Mouse (Mus musculus) myocyte (in vitro differentiated cells): ENCODE measurements around the gene Ctu2.

Experiments
- CEBPB ChIP-seq: IDR thresholded peaks from 2 replicates; pipeline ENCODE4 v1.6.1; 2011; ENCODE audit warnings: mild to moderate bottlenecking, moderate library complexity; ENCODE audit not compliant: poor library complexity, insufficient read depth, severe bottlenecking
- MAX ChIP-seq: IDR thresholded peaks from one replicate; pipeline ENCODE4 v1.6.1; 2011; ENCODE audit warnings: low read depth, mild to moderate bottlenecking, control low read depth
- MYOG ChIP-seq, 3 experiments: IDR thresholded peaks; one replicate each; pipeline ENCODE4 v1.6.1; 2011; ENCODE audit warnings: control low read depth in 2 of 3, low read depth in 2 of 3, mild to moderate bottlenecking in 2 of 3; ENCODE audit not compliant: insufficient read length in 2 of 3, control insufficient read depth in 1 of 3, insufficient read depth in 1 of 3
- POLR2A ChIP-seq: IDR thresholded peaks from one replicate; pipeline ENCODE4 v1.6.1; 2011; ENCODE audit warnings: low read depth, mild to moderate bottlenecking, control low read depth, moderate library complexity; ENCODE audit not compliant: insufficient read length
- POLR2AphosphoS2 ChIP-seq: IDR thresholded peaks from one replicate; pipeline ENCODE4 v1.6.1; 2011; ENCODE audit warnings: low read depth, control low read depth; ENCODE audit not compliant: insufficient read length
- REST ChIP-seq: IDR thresholded peaks from one replicate; pipeline ENCODE4 v1.6.1; 2011; ENCODE audit warnings: mild to moderate bottlenecking, control low read depth, moderate library complexity; ENCODE audit not compliant: insufficient read depth, insufficient read length
- USF1 ChIP-seq: IDR thresholded peaks from one replicate; pipeline ENCODE4 v1.6.1; 2011; ENCODE audit warnings: low read depth, mild to moderate bottlenecking, control low read depth, moderate library complexity

DNA sequence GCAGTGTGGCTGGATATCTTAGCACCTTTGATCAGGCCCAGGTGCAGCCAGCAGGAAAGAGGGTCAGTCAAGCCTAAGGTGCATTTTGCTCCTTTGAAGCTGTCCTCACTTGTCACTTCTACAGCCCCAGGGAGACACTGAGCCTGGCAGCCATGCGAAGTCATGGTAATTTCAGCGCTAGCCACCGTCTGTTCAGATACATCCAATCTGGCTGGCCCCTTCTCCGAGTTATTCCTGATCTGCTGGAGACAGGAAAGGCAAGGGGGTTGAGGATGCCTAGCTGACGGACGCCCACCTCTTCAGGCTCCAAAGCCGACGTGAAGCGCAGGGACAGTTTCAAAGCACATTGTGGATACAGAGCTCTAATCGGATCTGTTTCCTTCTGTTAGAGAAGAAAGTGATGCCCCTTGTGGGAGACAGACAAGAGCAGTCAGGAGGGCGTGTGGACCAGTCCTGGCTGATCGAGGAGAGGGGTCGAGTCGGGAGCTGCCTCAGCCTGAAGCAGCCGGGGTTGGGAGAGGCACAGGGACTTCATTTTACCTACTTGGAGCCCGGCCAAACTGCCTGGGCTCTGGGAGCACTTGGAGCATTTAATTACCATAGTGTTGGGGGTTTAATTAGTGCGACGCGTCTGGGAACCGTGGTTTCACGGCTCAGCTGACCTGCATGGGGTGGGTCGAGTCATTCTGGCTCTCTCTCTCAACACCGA is 47.9 kb downstream of the Ctu2 start:
- TF ChIP-seq MYOG (IDR thresholded peaks at IDR 0.05; ENCODE audit: control insufficient read depth in 1 of 3, insufficient read depth in 1 of 3, insufficient read length in 2 of 3, low read depth in 2 of 3) (no peak), POLR2A (peak; percentile 17), CEBPB (no peak), MAX (no peak), USF1 (no peak), REST (no peak), POLR2AphosphoS2 (peak; percentile 4)
